Comparison of ENCODE assay signal across 13 mouse cellular contexts in genomic region chr7:64042978-64043377, GRCm38 (mm10).
DNase-seq lines count a peak whose midpoint lies in the region; ATAC-seq and TF ChIP-seq lines count a peak whose summit lies in the region.
"Had no signal": no experiment of that assay in that cellular context is flagged by ENCODE, and none has a peak within 500 bp of the region (broad histone marks: within the 10 kb centered on the region; RNA-seq: fewer than 3 reads in every experiment).

No protein-coding gene starts in this region.

- H3K36me3 ChIP-seq in forebrain, postnatal 0 days (ENCODE audit: insufficient read depth) = no peaks in the 10 kb centered on the region
- no peaks in the 10 kb centered on the region for H3K36me3 ChIP-seq in forebrain, embryonic 12.5 days (replicated peaks)
- no peaks in the 10 kb centered on the region for H3K36me3 ChIP-seq in spleen, adult 2 months (ENCODE audit: control insufficient read depth, insufficient read depth, low read length)
- H3K36me3 ChIP-seq: heart, embryonic 13.5 days; lung, embryonic 15.5 days had no signal

- 93% methylated on average over 2 of the region's 2 CpGs for WGBS in forebrain, postnatal 0 days
- WGBS in forebrain, embryonic 12.5 days = 78% methylated on average over 2 of the region's 2 CpGs
- WGBS in spleen, adult 2 months = 8% methylated on average over 2 of the region's 2 CpGs

- TF ChIP-seq CTCF in forebrain, postnatal 0 days (IDR thresholded peaks at IDR 0.05; ENCODE audit: low read depth) = no peak
- TF ChIP-seq CTCF in spleen, adult 2 months (IDR thresholded peaks at IDR 0.05; ENCODE audit: extremely low read depth, insufficient read depth, insufficient read length, insufficient replicate concordance) = no peak

- no peak overlapping the region for H3K27ac ChIP-seq in forebrain, postnatal 0 days (ENCODE audit: low read depth, low read length)
- H3K27ac ChIP-seq in forebrain, embryonic 12.5 days = no peak overlapping the region
- peak overlapping the region; percentile 95 for H3K27ac ChIP-seq in spleen, adult 2 months (ENCODE audit: insufficient read depth, low read length)
- H3K27ac ChIP-seq: heart, embryonic 13.5 days; lung, embryonic 15.5 days had no signal

- H3K27me3 ChIP-seq in forebrain, postnatal 0 days (ENCODE audit: insufficient read depth, low read length) = no peaks in the 10 kb centered on the region
- H3K27me3 ChIP-seq in forebrain, embryonic 12.5 days = no peaks in the 10 kb centered on the region
- no peaks in the 10 kb centered on the region for H3K27me3 ChIP-seq in spleen, adult 2 months (ENCODE audit: control insufficient read depth, insufficient read depth, low read length)
- H3K27me3 ChIP-seq: heart, embryonic 13.5 days; lung, embryonic 15.5 days; Patski had no signal

- TF ChIP-seq POLR2A in spleen, adult 2 months (IDR thresholded peaks at IDR 0.05; ENCODE audit: low read depth, low read length) = 0 out of 2 replicates have a peak, but pooled peaks have one; percentile 9

- no peaks in the 10 kb centered on the region for H3K4me1 ChIP-seq in forebrain, postnatal 0 days (ENCODE audit: insufficient read depth)
- H3K4me1 ChIP-seq in forebrain, embryonic 12.5 days = peaks cover 7% of the 10 kb centered on the region
- H3K4me1 ChIP-seq in spleen, adult 2 months (ENCODE audit: control insufficient read depth, insufficient read depth, insufficient read length) = peaks cover 28% of the 10 kb centered on the region; the same call in 1 of the 2 replicates

- H3K4me2 ChIP-seq in forebrain, postnatal 0 days (ENCODE audit: low read depth) = no peak overlapping the region
- no peak overlapping the region for H3K4me2 ChIP-seq in forebrain, embryonic 12.5 days
- H3K4me2 ChIP-seq: heart, embryonic 13.5 days; lung, embryonic 15.5 days had no signal

- H3K9ac ChIP-seq in forebrain, postnatal 0 days = no peak overlapping the region
- no peak overlapping the region for H3K9ac ChIP-seq in forebrain, embryonic 12.5 days
- H3K9ac ChIP-seq: heart, embryonic 13.5 days; lung, embryonic 15.5 days had no signal

- no peak overlapping the region for H3K4me3 ChIP-seq in forebrain, postnatal 0 days (ENCODE audit: low read depth, low read length)
- no peak overlapping the region for H3K4me3 ChIP-seq in forebrain, embryonic 12.5 days (replicated peaks)
- peak overlapping the region; percentile 35; the same call in 1 of the 2 replicates for H3K4me3 ChIP-seq in spleen, adult 2 months (ENCODE audit: extremely low read depth, insufficient read depth, insufficient read length)
- H3K4me3 ChIP-seq: heart, embryonic 13.5 days; lung, embryonic 15.5 days had no signal

- no peak for DNase-seq in forebrain, postnatal 0 days
- peak; percentile 41 to 48 for DNase-seq in spleen, adult 2 months (ENCODE audit: low read depth in 1 of 2, low spot score in 2 of 2)
- no peak for DNase-seq in spleen, adult 12 weeks (ENCODE audit: low spot score)
- DNase-seq in right cerebral cortex, postnatal 4 days = no peak
- no peak for DNase-seq in adrenal gland, adult (ENCODE audit: inconsistent age in 2 of 2, low spot score in 1 of 2)
- DNase-seq in layer of hippocampus, postnatal 25 days (ENCODE audit: extremely low spot score in 1 of 2, low spot score in 1 of 2) = no peak
- DNase-seq: kidney, adult 18-20 months; retina, postnatal 1 day had no signal

- no peaks in the 10 kb centered on the region for H3K9me3 ChIP-seq in forebrain, postnatal 0 days (ENCODE audit: low read length)
- no peaks in the 10 kb centered on the region; the same call in 1 of the 2 replicates for H3K9me3 ChIP-seq in forebrain, embryonic 12.5 days
- H3K9me3 ChIP-seq: heart, embryonic 13.5 days; lung, embryonic 15.5 days had no signal

- ATAC-seq in forebrain, postnatal 0 days = 0 out of 2 replicates have a peak, but pooled peaks have one; percentile 8
- no peak for ATAC-seq in forebrain, embryonic 12.5 days (ENCODE audit: low FRiP score)
- peak; percentile 47 for ATAC-seq in monocyte, adult 5-6 weeks (replicated peaks; ENCODE audit: insufficient number of reproducible peaks, low FRiP score, low TSS enrichment, poor library complexity, severe bottlenecking)
- ATAC-seq: Patski had no signal

Comparison
In these comparisons a context has a peak if more than half of its experiments do, and no peak if none do; other contexts are left out.
1. DNase-seq: peak in spleen, adult 2 months (2 of 2); none in forebrain, postnatal 0 days (single experiment), spleen, adult 12 weeks (single experiment), right cerebral cortex, postnatal 4 days (single experiment), adrenal gland, adult (0 of 2) and layer of hippocampus, postnatal 25 days (0 of 2).